Mouse (Mus musculus) cerebellum, postnatal 36 days (tissue): Measurements from ENCODE around the gene Prpf8.
A peak's percentile ranks its signal among the peaks of the same experiment; 100 is the strongest.
"Not testable (repeated sequence)": the region's sequence is repeated elsewhere in the genome, so short reads cannot be mapped to it uniquely, and the experiment has no call there.

ENCODE experiments used
- DNase-seq, 2 experiments: peaks; one replicate each; pipeline ENCODE4 v3.0.0; 2021 to 2022; ENCODE audit warnings: mixed read lengths in 2 of 2

Prpf8 gene

GRCm38 (mm10) chr11:75486601-75487285, at the start of gene Prpf8:
Gene Prpf8 (plus strand): TSS chr11:75486816.
- DNase-seq, result peak; percentile 97 to 99

- no peak for DNase-seq
These were observed 48.4 kb upstream of the Prpf8 start for GRCm38 (mm10) chr11:75438194-75438593.

GRCm38 (mm10) chr11:75438804-75439203, 47.8 kb upstream of the Prpf8 start:
- no peak for DNase-seq

- no peak for DNase-seq
These were observed 47.3 kb upstream of the Prpf8 start, which contains the start of gene Serpinf2 for GRCm38 (mm10) chr11:75439363-75439762. Gene Serpinf2 (minus strand): TSS chr11:75439591.

GRCm38 (mm10) chr11:75439951-75440350, 46.7 kb upstream of the Prpf8 start:
- no peak for DNase-seq

GRCm38 (mm10) chr11:75441034-75441433, 45.6 kb upstream of the Prpf8 start:
- DNase-seq, result no peak

GRCm38 (mm10) chr11:75441601-75442000, 45.0 kb upstream of the Prpf8 start:
- DNase-seq, result peak; percentile 45 to 54

- DNase-seq, result no peak
These were observed 42.9 kb upstream of the Prpf8 start for GRCm38 (mm10) chr11:75443711-75444110.

- DNase-seq, result no peak
These were observed 38.0 kb upstream of the Prpf8 start for GRCm38 (mm10) chr11:75448575-75448974.

GRCm38 (mm10) chr11:75449695-75450094, 36.9 kb upstream of the Prpf8 start:
- DNase-seq, result peak; percentile 54 to 61

GRCm38 (mm10) chr11:75450304-75450908, 36.2 kb upstream of the Prpf8 start:
- DNase-seq, result no peak

- no peak for DNase-seq
These were observed 35.7 kb upstream of the Prpf8 start for GRCm38 (mm10) chr11:75450936-75451335.

GRCm38 (mm10) chr11:75452081-75452480, 34.5 kb upstream of the Prpf8 start:
- DNase-seq, result no peak

GRCm38 (mm10) chr11:75452812-75453557, 33.6 kb upstream of the Prpf8 start:
- DNase-seq, result no peak

- DNase-seq, result peak; percentile 80 to 84
These were observed 32.4 kb upstream of the Prpf8 start, which contains the start of gene Wdr81 for GRCm38 (mm10) chr11:75453991-75454930. Gene Wdr81 (minus strand): TSS chr11:75454717.

GRCm38 (mm10) chr11:75455041-75455736, 31.4 kb upstream of the Prpf8 start:
- no peak for DNase-seq

GRCm38 (mm10) chr11:75455971-75456370, 30.6 kb upstream of the Prpf8 start:
- not testable (repeated sequence) for DNase-seq

- DNase-seq, result no peak
These were observed 30.2 kb upstream of the Prpf8 start for GRCm38 (mm10) chr11:75456440-75456871.

GRCm38 (mm10) chr11:75458169-75458568, 28.4 kb upstream of the Prpf8 start:
- DNase-seq, result peak in 1 of 2 experiments; percentile 43

GRCm38 (mm10) chr11:75458628-75459041, 28.0 kb upstream of the Prpf8 start:
- no peak for DNase-seq

- DNase-seq, result no peak
These were observed 27.4 kb upstream of the Prpf8 start for GRCm38 (mm10) chr11:75459141-75459711.
